Mouse (Mus musculus) hindbrain, embryonic 11.5 days (tissue): ENCODE data around the gene Angptl8. TPM values are rescaled to one million over a fixed set of nuclear protein-coding genes. Genes with fewer than 3 reads are reported as not detected.
"Not testable (repeated sequence)": the region's sequence is repeated elsewhere in the genome, so short reads cannot be mapped to it uniquely, and the experiment has no call there.

ENCODE experiments used
- ATAC-seq: fragments of 200-750 bp; cut with Nextera tagmentation; 2 replicates; pipeline ENCODE4 v1.8.0; 2017; ENCODE audit warnings: mild to moderate bottlenecking, moderate TSS enrichment, moderate library complexity; ENCODE audit not compliant: low FRiP score
- DNase-seq: peaks from one replicate; pipeline ENCODE4 v3.0.0-alpha.2; 2015; ENCODE audit warnings: low spot score
- H3K27ac ChIP-seq: fragments of 300-500 bp; sonication (generic); 2 replicates; pipeline ENCODE4 v1.5.1; 2014; ENCODE audit warnings: mild to moderate bottlenecking, low read depth, low read length
- H3K27me3 ChIP-seq: fragments of 300-500 bp; sonication (generic); 2 replicates; pipeline ENCODE4 v1.6.1; 2014; ENCODE audit warnings: mild to moderate bottlenecking, low read length, moderate library complexity, mixed read lengths; ENCODE audit not compliant: control insufficient read depth, insufficient read depth
- H3K36me3 ChIP-seq: fragments of 300-500 bp; sonication (generic); 2 replicates; pipeline ENCODE4 v1.6.1; 2014; ENCODE audit warnings: mild to moderate bottlenecking, low read length, moderate library complexity, mixed read lengths; ENCODE audit not compliant: control insufficient read depth, insufficient read depth
- H3K4me1 ChIP-seq: fragments of 300-500 bp; sonication (generic); replicated peaks from 2 replicates; pipeline ENCODE4 v1.6.1; 2014; ENCODE audit warnings: low read length, mixed read lengths; ENCODE audit not compliant: control insufficient read depth, insufficient read depth
- H3K4me2 ChIP-seq: fragments of 300-500 bp; sonication (generic); replicated peaks from 2 replicates; pipeline ENCODE4 v1.6.1; 2014; ENCODE audit warnings: mild to moderate bottlenecking, low read depth, low read length
- H3K4me3 ChIP-seq: fragments of 300-500 bp; sonication (generic); 2 replicates; pipeline ENCODE4 v1.5.1; 2014; ENCODE audit warnings: low read depth, low read length
- H3K9ac ChIP-seq: fragments of 300-500 bp; sonication (generic); 2 replicates; pipeline ENCODE4 v1.6.1; 2014; ENCODE audit warnings: low read depth, low read length
- H3K9me3 ChIP-seq: fragments of 300-500 bp; sonication (generic); 2 replicates; pipeline ENCODE4 v1.6.1; 2016; ENCODE audit warnings: low read length; ENCODE audit not compliant: control insufficient read depth
- WGBS: fragments of 180-500 bp; shearing (Covaris S2); extraction: QIAGEN DNeasy Blood & Tissue Kit; methylation state at CpG from one replicate; pipeline ENCODE4 v1.1.7; 2014; 5-methylcytosine and 5-hydroxymethylcytosine counted together
- polyA plus RNA-seq: library from polyadenylated mRNA; unstranded; fragments of >200 nt; fragmentation: Nextera tagmentation; extraction: Ambion mirVana; gene quantifications from 2 replicates; pipeline ENCODE4 v1.2.1, GENCODE M21; 2014

Angptl8 gene
- polyA plus RNA-seq, result 0.74 TPM in 1 of 2 replicates, not detected in the other

DNA sequence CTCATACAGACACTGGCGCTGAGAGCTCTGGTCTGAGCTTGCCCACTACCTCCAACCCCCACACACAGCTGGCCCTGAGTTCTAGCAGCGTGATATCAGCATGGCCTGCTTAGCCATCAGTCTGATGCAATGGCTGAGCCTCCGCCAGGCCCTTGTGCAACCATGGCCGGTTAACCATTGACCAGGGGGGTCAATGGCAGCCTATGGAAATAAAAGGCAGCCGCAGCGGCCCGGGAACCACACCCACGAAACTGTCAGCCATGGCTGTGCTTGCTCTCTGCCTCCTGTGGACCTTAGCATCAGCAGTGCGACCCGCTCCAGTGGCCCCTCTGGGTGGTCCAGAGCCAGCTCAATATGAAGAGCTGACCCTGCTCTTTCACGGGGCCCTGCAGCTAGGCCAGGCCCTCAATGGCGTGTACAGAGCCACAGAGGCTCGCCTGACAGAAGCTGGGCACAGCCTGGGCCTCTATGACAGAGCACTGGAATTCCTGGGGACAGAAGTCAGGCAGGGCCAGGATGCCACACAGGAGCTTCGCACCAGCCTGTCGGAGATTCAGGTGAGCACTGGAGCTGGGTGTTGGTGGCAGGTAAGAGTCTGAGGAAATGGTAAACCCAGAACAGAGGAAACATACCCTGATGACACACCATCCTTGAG lies at the start of gene Angptl8:
Gene Angptl8 (plus strand): TSS at position 253 of the 655 bp plus-strand sequence.
- 65% methylated on average over 15 of the region's 15 CpGs for WGBS
- no peak within 1 kb of the TSS for H3K9ac ChIP-seq
- ATAC-seq (no peak), DNase-seq (no peak)
- no peaks in the 10 kb centered on the region for H3K4me1 ChIP-seq
- no peak within 1 kb of the TSS for H3K4me3 ChIP-seq
- H3K4me2 ChIP-seq, result no peak within 1 kb of the TSS
- no peaks in the 10 kb centered on the region for H3K36me3 ChIP-seq
- H3K27me3 ChIP-seq, result no peaks in the 10 kb centered on the region
- no peaks in the 10 kb centered on the region for H3K9me3 ChIP-seq
- H3K27ac ChIP-seq, result no peak within 1 kb of the TSS

DNA sequence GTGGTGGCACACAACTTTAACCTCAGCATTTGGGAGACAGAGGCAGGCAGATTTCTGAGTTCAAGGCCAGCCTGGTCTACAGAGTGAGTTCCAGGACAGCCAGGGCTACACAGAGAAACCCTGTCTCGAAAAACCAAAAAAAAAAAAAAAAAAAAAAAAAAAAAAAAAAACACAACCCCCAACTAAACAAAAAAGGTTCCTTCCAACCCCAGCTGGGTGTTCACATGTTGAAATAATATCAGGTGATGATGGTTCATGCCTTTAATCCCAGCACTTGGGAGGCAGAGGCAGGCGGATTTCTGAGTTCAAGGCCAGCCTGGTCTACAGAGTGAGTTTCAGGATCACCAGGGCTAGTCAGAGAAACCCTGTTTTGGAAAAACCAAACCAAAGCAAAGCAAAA lies 49.0 kb upstream of the Angptl8 start:
- not testable (repeated sequence) for ATAC-seq, H3K36me3 ChIP-seq, DNase-seq, H3K9ac ChIP-seq, H3K4me1 ChIP-seq, H3K4me2 ChIP-seq, H3K27me3 ChIP-seq, H3K4me3 ChIP-seq, H3K9me3 ChIP-seq, H3K27ac ChIP-seq
- 74% methylated on average over 1 of the region's 2 CpGs for WGBS

DNA sequence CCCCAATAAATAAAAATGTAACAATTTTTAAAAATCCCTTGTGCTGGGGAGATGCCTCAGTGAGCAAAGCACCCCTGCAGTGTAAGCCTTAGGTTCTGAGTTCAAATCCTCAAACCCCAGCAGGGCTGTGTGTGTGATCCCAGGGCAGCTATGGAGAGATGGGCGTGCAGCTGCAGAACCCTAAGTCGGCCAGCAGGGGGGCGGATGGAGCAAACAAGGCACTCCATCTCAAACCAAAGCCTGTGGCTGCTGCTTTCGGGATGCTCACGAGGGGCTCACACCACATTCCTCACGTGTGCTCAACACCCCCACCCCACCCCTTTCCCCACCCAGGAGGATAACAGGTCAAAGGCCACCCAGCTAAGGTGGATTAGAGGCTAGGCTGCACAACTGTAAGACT lies 48.4 kb upstream of the Angptl8 start:
- DNase-seq (peak; percentile 81), ATAC-seq (peak; percentile 53; the same call in 1 of the 2 replicates)
- Histone ChIP-seq H3K36me3 (no peaks in the 10 kb centered on the region), H3K9me3 (no peaks in the 10 kb centered on the region), H3K27ac (no peak overlapping the region), H3K4me2 (no peak overlapping the region), H3K4me3 (no peak overlapping the region), H3K27me3 (no peaks in the 10 kb centered on the region), H3K4me1 (no peaks in the 10 kb centered on the region), H3K9ac (no peak overlapping the region)
- WGBS, result 9% methylated on average over 6 of the region's 6 CpGs

DNA sequence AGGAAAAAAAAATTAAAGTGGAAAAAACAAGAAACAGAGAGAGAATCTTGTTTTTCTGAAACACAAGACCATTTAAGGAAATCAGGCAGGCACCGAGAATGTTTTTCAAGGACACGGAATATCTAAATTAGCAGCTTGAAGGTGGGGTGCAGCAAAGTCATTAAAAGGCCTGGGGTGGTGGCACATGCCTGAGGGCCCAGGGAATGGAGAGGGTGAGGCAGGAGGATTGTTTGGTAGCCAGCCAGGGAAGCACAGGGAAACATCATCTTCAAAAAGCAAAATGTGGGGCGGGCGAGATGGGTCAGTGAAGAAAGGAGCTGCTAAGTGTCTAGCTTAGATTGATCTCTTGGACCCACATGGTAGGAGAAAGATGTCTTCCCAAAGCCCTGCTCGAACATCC lies 47.7 kb upstream of the Angptl8 start:
- no peaks in the 10 kb centered on the region for H3K27me3 ChIP-seq
- no peaks in the 10 kb centered on the region for H3K4me1 ChIP-seq
- H3K4me2 ChIP-seq, result no peak overlapping the region
- 88% methylated on average over 5 of the region's 5 CpGs for whole genome bisulfite sequencing
- no peaks in the 10 kb centered on the region for H3K36me3 ChIP-seq
- H3K4me3 ChIP-seq, result no peak overlapping the region
- H3K9ac ChIP-seq, result no peak overlapping the region
- H3K9me3 ChIP-seq, result no peaks in the 10 kb centered on the region
- no peak overlapping the region for H3K27ac ChIP-seq
- ATAC-seq (no peak), DNase-seq (no peak)

DNA sequence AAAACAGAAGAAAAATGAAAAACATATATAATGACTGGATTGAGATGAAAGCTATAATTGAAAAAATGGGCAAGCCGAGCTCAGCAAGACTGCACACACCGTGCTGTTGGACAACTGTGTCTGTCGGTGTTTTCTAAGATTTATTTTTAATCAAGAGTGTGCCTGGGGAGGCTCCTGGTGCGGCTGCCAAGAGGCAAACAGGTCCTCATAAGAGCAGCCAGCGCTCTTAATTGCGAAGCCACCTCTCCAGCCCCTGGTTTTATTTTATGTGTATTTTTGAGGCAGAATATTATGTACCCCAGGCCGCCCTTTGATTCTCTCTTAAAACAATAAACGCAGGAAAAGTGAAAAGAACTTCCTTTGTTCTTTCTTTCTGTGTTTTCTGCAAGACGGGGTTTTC lies 47.1 kb upstream of the Angptl8 start:
- Histone ChIP-seq H3K9ac (no peak overlapping the region), H3K27me3 (no peaks in the 10 kb centered on the region), H3K4me2 (no peak overlapping the region), H3K36me3 (no peaks in the 10 kb centered on the region), H3K4me1 (no peaks in the 10 kb centered on the region), H3K27ac (no peak overlapping the region), H3K4me3 (no peak overlapping the region), H3K9me3 (no peaks in the 10 kb centered on the region)
- 84% methylated on average over 9 of the region's 9 CpGs for WGBS
- no peak for ATAC-seq
- no peak for DNase-seq

DNA sequence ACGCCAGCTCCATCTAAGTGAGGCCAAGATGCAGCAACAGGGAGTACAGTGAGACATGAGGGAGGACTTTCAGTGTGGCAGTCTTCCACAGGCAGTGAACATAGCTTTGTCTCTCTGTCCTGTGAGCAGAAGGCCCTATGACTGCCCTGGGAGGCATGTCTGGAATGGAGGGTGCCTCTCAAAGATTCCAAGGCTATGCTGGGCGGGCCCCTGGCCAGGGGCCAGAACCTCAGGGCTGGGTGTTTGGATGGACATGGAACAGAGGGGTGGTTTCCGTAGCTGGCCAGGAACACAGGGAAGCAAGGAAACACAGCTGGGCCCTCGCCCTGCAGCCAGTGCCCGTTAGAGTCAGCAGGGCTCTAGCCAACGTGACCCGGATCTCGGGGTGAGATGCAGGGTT lies 43.4 kb upstream of the Angptl8 start:
- no peaks in the 10 kb centered on the region for H3K36me3 ChIP-seq
- no peaks in the 10 kb centered on the region for H3K27me3 ChIP-seq
- no peak overlapping the region for H3K4me3 ChIP-seq
- H3K27ac ChIP-seq, result no peak overlapping the region
- DNase-seq, result no peak
- no peak for ATAC-seq
- 87% methylated on average over 8 of the region's 8 CpGs for WGBS
- H3K9ac ChIP-seq, result no peak overlapping the region
- no peaks in the 10 kb centered on the region for H3K4me1 ChIP-seq
- H3K9me3 ChIP-seq, result no peaks in the 10 kb centered on the region
- H3K4me2 ChIP-seq, result no peak overlapping the region

DNA sequence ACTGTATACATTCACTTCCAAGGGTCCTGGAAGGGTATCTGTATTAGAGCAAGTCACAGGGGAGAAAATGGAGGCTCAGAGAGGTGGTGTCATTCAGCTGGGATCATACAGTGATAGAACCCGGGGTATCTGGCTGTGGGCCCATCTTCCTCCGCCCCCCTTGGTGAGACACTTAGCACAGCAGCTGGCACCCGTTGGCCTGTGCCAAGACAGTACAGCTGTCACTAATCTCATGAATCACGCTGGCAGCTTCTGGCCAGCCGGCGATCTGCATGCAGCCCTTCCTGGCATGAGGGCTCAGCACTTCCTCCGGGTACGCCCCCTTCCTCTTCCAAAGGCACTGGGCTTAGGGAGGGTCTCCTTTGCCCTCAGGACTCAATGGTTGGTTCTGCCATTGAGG lies 42.7 kb upstream of the Angptl8 start:
- H3K9me3 ChIP-seq, result no peaks in the 10 kb centered on the region
- H3K27me3 ChIP-seq, result no peaks in the 10 kb centered on the region
- H3K4me1 ChIP-seq, result no peaks in the 10 kb centered on the region
- ATAC-seq (no peak), DNase-seq (no peak)
- H3K9ac ChIP-seq, result no peak overlapping the region
- no peak overlapping the region for H3K27ac ChIP-seq
- no peaks in the 10 kb centered on the region for H3K36me3 ChIP-seq
- no peak overlapping the region for H3K4me3 ChIP-seq
- 87% methylated on average over 8 of the region's 8 CpGs for WGBS
- no peak overlapping the region for H3K4me2 ChIP-seq

DNA sequence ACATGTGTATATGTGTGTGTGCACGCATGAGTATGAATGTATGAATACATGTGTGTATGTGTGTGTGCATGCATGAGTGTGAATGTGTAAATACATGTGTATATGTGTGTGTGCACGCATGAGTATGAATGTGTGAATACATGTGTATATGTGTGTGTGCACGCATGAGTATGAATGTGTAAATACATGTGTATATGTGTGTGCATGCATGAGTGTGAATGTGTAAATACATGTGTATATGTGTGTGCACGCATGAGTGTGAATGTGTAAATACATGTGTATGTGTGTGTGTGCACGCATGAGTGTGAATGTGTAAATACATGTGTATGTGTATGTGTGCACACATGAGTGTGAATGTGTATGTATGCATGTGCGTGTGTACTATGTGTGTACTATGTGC lies 41.8 kb upstream of the Angptl8 start:
- not testable (repeated sequence) for H3K27ac ChIP-seq, H3K4me3 ChIP-seq, H3K4me1 ChIP-seq, DNase-seq, H3K9ac ChIP-seq, H3K9me3 ChIP-seq, H3K4me2 ChIP-seq, H3K36me3 ChIP-seq, H3K27me3 ChIP-seq, ATAC-seq
- WGBS, result 97% methylated on average over 6 of the region's 6 CpGs

DNA sequence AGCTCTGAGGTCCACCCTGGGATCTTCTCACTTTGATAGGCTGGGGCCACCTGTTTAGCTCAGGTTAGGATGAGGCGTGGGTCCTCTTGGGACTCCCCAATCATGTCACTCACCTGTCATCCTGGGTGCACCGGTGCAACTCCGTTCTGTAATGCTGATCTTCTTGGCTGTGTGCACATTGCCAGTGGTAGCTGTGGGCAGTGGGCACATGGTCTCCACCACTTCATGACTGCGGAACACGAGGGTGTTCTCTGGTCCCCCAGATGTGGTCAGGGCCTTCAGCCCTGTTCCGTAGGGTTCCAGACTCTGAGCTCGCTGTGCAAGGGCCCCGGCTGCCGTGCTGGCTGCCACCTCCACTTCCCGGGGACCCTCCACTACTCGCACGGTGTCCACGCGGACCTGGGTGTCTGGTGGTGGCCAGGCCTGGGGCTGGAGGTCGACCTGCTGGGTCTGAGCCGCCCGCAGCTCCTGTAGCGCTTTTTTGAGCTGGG lies 40.9 kb upstream of the Angptl8 start:
- H3K4me3 ChIP-seq, result no peak overlapping the region
- H3K4me2 ChIP-seq, result no peak overlapping the region
- no peaks in the 10 kb centered on the region for H3K4me1 ChIP-seq
- H3K9ac ChIP-seq, result no peak overlapping the region
- DNase-seq, result no peak
- H3K36me3 ChIP-seq, result no peaks in the 10 kb centered on the region
- no peak for ATAC-seq
- 94% methylated on average over 18 of the region's 18 CpGs for WGBS
- H3K27me3 ChIP-seq, result no peaks in the 10 kb centered on the region
- H3K9me3 ChIP-seq, result no peaks in the 10 kb centered on the region
- no peak overlapping the region for H3K27ac ChIP-seq
